Mouse (Mus musculus): ENCODE data around the gene Itga7.

DNA sequence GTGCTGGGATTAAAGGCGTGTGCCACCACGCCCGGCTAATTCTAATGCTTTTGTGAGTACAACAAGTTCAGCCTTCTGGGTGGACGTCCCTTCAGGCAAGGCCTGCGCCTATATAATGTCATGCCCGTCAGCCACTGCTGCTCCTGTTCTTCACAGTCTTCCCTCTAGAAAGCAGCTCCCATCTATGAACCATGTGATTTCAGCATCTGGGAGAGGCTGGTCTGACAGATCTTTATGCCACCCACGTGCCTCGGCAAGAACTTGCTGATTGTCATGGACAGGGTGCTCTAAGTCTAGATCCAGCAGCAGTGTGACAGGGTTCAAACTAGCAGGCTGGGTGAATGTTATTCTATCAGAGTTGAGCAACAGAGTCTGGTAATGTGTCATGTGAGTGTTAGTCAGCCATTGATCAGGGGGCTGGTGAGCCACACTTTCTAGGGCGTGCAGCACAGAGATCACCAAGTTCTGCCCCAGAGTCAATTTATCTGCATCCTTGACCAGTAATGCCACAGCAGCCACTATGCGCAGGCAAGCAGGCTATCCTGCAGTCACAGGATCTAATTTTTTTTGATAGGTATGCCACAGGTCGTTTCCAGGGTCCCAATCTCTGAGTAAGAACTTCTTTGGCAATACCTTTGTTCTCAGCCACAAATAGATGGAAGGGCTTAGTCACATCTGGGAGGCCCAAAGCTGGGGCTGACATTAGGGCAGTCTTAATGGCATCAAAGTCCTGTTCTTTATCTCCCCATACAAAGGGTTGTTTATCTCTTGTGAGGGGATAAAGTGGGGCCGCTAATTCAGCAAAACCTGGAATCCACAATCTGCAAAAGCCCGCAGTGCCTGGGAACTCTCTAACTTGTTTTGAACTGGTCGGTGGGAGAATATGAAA is 70.7 kb downstream of the Itga7 start:
- TF ChIP-seq CTCF (IDR thresholded peaks at IDR 0.05; ENCODE audit: low read depth), result no peak
- TF ChIP-seq EP300 (IDR thresholded peaks at IDR 0.05; ENCODE audit: low read depth), result no peak

Data from heart, postnatal 0 days (tissue).